25 mouse cellular contexts compared by ENCODE assay signal in the genomic region with DNA sequence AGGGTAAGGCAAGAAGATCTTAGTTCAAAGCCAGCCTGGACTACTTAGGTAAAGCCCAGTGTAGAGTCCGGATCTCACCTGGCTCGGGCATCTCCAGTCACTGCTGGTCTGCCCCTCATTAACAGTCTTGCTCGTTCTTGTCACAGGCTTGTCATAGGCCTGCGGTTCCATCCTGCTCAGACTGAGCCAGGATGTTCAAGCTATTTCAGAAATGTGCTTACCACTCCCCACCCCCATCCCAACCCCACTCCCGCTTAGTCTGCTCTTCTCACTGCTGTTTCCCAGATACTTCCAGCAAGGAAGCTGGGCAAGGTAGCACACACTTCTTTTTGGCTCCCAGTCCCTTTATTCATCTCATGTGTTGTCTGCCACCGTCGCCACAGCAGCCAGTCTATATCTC. TPM values are rescaled to one million over a fixed set of nuclear protein-coding genes. Genes with fewer than 3 reads are reported as not detected.
"Had no signal": no experiment of that assay in that cellular context is flagged by ENCODE, and none has a peak within 500 bp of the region (broad histone marks: within the 10 kb centered on the region; RNA-seq: fewer than 3 reads in every experiment).

No protein-coding gene starts in this region.

- H3K4me1 ChIP-seq: hindbrain, embryonic 13.5 days; hindbrain, embryonic 15.5 days; liver, embryonic 12.5 days had no signal

- H3K27me3 ChIP-seq: heart, embryonic 13.5 days; heart, embryonic 15.5 days; hindbrain, embryonic 13.5 days; hindbrain, embryonic 15.5 days; kidney, embryonic 15.5 days; limb, embryonic 13.5 days; limb, embryonic 15.5 days; liver, embryonic 12.5 days had no signal

- H3K27ac ChIP-seq: heart, adult 2 months; heart, embryonic 13.5 days; heart, embryonic 15.5 days; hindbrain, embryonic 13.5 days; hindbrain, embryonic 15.5 days; hindbrain, postnatal 0 days; kidney, embryonic 15.5 days; kidney, postnatal 0 days; limb, embryonic 13.5 days; limb, embryonic 15.5 days; liver, embryonic 12.5 days; liver, embryonic 14.5 days had no signal

- H3K4me3 ChIP-seq: heart, adult 2 months; heart, embryonic 13.5 days; heart, embryonic 15.5 days; hindbrain, embryonic 13.5 days; hindbrain, embryonic 15.5 days; kidney, embryonic 15.5 days; limb, embryonic 13.5 days; limb, embryonic 15.5 days; liver, embryonic 12.5 days had no signal

- DNase-seq: gastrocnemius, postnatal 14 days; gastrocnemius, postnatal 36 days; heart, adult 2 months; heart, postnatal 14 days; heart, postnatal 36 days; kidney, adult 11 months; kidney, adult 2 months; kidney, adult 9 months; kidney, postnatal 14 days; kidney, postnatal 36 days; layer of hippocampus, adult 9-11 months; layer of hippocampus, postnatal 36 days; left cerebral cortex, postnatal 4 days had no signal

RNA-seq across cellular contexts. Expression of gene Rab15, which starts 46.9 kb away (rescaled TPM):
- polyA plus RNA-seq: liver, adult 2 months had no signal
